Mouse (Mus musculus): ENCODE measurements at regions not wholly inside any gene's neighbourhood (a gene's known extent, or its start where the extent isn't known, plus 50 kb on each side); places are given as distances from the start of the nearest gene placed in this dataset.

GRCm38 (mm10) chr15:68445341-68445740, 1944.6 kb upstream of the Lrrc6 start:
- no peak for DNase-seq (ENCODE audit: low spot score in 2 of 2)

GRCm38 (mm10) chr15:68440636-68441035, 1939.9 kb upstream of the Lrrc6 start:
- no peak for DNase-seq (ENCODE audit: low spot score in 2 of 2)

- no peak for DNase-seq (ENCODE audit: low spot score in 2 of 2)
These were observed 1935.3 kb upstream of the Lrrc6 start for GRCm38 (mm10) chr15:68435961-68436360.

GRCm38 (mm10) chr15:68431251-68431650, 1930.5 kb upstream of the Lrrc6 start:
- no peak for DNase-seq (ENCODE audit: low spot score in 2 of 2)

GRCm38 (mm10) chr15:68430486-68430885, 1929.8 kb upstream of the Lrrc6 start:
- no peak for DNase-seq (ENCODE audit: low spot score in 2 of 2)

GRCm38 (mm10) chr15:68428444-68429228, 1927.9 kb upstream of the Lrrc6 start:
- peak in 1 of 2 experiments; percentile 19 for DNase-seq (ENCODE audit: low spot score in 2 of 2)

GRCm38 (mm10) chr15:68417142-68417541, 1916.4 kb upstream of the Lrrc6 start:
- no peak for DNase-seq (ENCODE audit: low spot score in 2 of 2)

- DNase-seq (ENCODE audit: low spot score in 2 of 2): peak in 1 of 2 experiments; percentile 34
These were observed 1914.8 kb upstream of the Lrrc6 start for GRCm38 (mm10) chr15:68415401-68415925.

- DNase-seq (ENCODE audit: low spot score in 2 of 2): no peak
These were observed 1913.3 kb upstream of the Lrrc6 start for GRCm38 (mm10) chr15:68414047-68414446.

GRCm38 (mm10) chr15:68412697-68413096, 1912.0 kb upstream of the Lrrc6 start:
- DNase-seq (ENCODE audit: low spot score in 2 of 2): no peak

- no peak for DNase-seq (ENCODE audit: low spot score in 2 of 2)
These were observed 1911.4 kb upstream of the Lrrc6 start for GRCm38 (mm10) chr15:68412156-68412555.

- DNase-seq (ENCODE audit: low spot score in 2 of 2): no peak
These were observed 1902.9 kb upstream of the Lrrc6 start for GRCm38 (mm10) chr15:68403554-68404070.

- no peak for DNase-seq (ENCODE audit: low spot score in 2 of 2)
These were observed 1901.0 kb upstream of the Lrrc6 start for GRCm38 (mm10) chr15:68401726-68402125.

GRCm38 (mm10) chr15:68401006-68401405, 1900.3 kb upstream of the Lrrc6 start:
- DNase-seq (ENCODE audit: low spot score in 2 of 2): no peak

GRCm38 (mm10) chr15:68396566-68396965, 1895.9 kb upstream of the Lrrc6 start:
- no peak for DNase-seq (ENCODE audit: low spot score in 2 of 2)

- DNase-seq (ENCODE audit: low spot score in 2 of 2): peak in 1 of 2 experiments; percentile 20
These were observed 1894.0 kb upstream of the Lrrc6 start for GRCm38 (mm10) chr15:68394749-68395148.

- no peak for DNase-seq (ENCODE audit: low spot score in 2 of 2)
These were observed 1893.4 kb upstream of the Lrrc6 start for GRCm38 (mm10) chr15:68394157-68394556.

- no peak for DNase-seq (ENCODE audit: low spot score in 2 of 2)
These were observed 1891.0 kb upstream of the Lrrc6 start for GRCm38 (mm10) chr15:68391737-68392136.

GRCm38 (mm10) chr15:68389855-68390254, 1889.1 kb upstream of the Lrrc6 start:
- DNase-seq (ENCODE audit: low spot score in 2 of 2): no peak

GRCm38 (mm10) chr15:68387349-68388065, 1886.8 kb upstream of the Lrrc6 start:
- DNase-seq (ENCODE audit: low spot score in 2 of 2): no peak

- no peak for DNase-seq (ENCODE audit: low spot score in 2 of 2)
These were observed 1884.0 kb upstream of the Lrrc6 start for GRCm38 (mm10) chr15:68384571-68385335.

- DNase-seq (ENCODE audit: low spot score in 2 of 2): no peak
These were observed 1874.5 kb upstream of the Lrrc6 start for GRCm38 (mm10) chr15:68375166-68375565.
